Mouse (Mus musculus) bone marrow macrophage, adult 2 months (primary cell): ENCODE data around the gene Zic5. TPM values are rescaled to one million over a fixed set of nuclear protein-coding genes. Genes with fewer than 3 reads are reported as not detected.
"Not testable (repeated sequence)": the region's sequence is repeated elsewhere in the genome, so short reads cannot be mapped to it uniquely, and the experiment has no call there.

Source experiments
- H3K27ac ChIP-seq: 2 replicates; pipeline ENCODE4 v1.5.1; 2012; ENCODE audit warnings: low read depth, low read length; ENCODE audit not compliant: insufficient read depth
- H3K4me1 ChIP-seq: 2 replicates; pipeline ENCODE4 v1.6.1; 2012; ENCODE audit warnings: low read length; ENCODE audit not compliant: control insufficient read depth, insufficient read depth
- H3K4me3 ChIP-seq: 2 replicates; pipeline ENCODE4 v1.5.1; 2012; ENCODE audit warnings: mild to moderate bottlenecking, low read length, moderate library complexity; ENCODE audit not compliant: insufficient read depth
- CTCF ChIP-seq: IDR thresholded peaks from 2 replicates; pipeline ENCODE4 v1.5.1; 2012; ENCODE audit warnings: low read depth, mild to moderate bottlenecking, low read length, moderate library complexity
- POLR2A ChIP-seq: IDR thresholded peaks from 2 replicates; pipeline ENCODE4 v1.6.1; 2012; ENCODE audit warnings: mild to moderate bottlenecking, low read depth, low read length, borderline replicate concordance
- polyA plus RNA-seq: library from polyadenylated mRNA; stranded (reverse); fragments of >200 nt; gene quantifications from 2 replicates; pipeline ENCODE4 v1.2.4, GENCODE M21; 2012; ENCODE audit not compliant: missing spikeins, insufficient read depth, insufficient read length

Zic5 gene
- polyA plus RNA-seq, 1 experiment = not detected

GRCm38 (mm10) chr14:122465931-122466490 lies 534 bp upstream of the Zic5 start:
- H3K27ac ChIP-seq = no peak overlapping the region
- H3K4me1 ChIP-seq = no peaks in the 10 kb centered on the region
- TF ChIP-seq CTCF = no peak
- no peak for TF ChIP-seq POLR2A
- no peak overlapping the region for H3K4me3 ChIP-seq

DNA sequence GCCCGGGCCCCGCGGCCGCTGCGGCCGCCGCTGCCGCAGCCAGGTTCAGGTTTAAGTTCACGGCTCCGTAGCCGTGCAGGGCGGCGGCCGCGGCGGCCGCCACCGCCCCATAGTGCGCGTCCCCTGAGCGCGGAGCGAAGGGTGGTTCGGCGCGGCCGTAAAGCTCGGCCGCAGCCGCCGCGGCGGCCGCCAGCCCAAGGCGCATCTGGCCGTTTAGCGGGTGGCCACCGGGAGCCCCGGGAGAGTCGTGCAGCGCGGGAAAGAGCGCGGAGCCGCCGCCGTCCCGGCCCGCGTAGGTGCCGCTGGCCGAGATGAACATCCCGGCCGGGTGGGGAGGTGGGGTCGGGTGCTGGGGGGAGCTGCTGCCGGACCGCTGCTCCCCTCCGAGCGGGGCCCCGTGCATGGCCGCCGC lies 1.1 kb downstream of the Zic5 start:
- Histone ChIP-seq H3K4me3 (peak overlapping the region; percentile 57), H3K27ac (no peak overlapping the region), H3K4me1 (no peaks in the 10 kb centered on the region)
- TF ChIP-seq POLR2A = no peak
- TF ChIP-seq CTCF = no peak

- H3K27ac ChIP-seq, H3K4me1 ChIP-seq: not testable (repeated sequence)
- peak overlapping the region; percentile 57 for H3K4me3 ChIP-seq
These were observed 1.6 kb downstream of the Zic5 start for GRCm38 (mm10) chr14:122463734-122464341.

GRCm38 (mm10) chr14:122463080-122463691 lies 2.3 kb downstream of the Zic5 start:
- TF ChIP-seq POLR2A (no peak), CTCF (no peak)
- no peaks in the 10 kb centered on the region for H3K4me1 ChIP-seq
- no peak overlapping the region for H3K27ac ChIP-seq
- peak overlapping the region; percentile 57 for H3K4me3 ChIP-seq

DNA sequence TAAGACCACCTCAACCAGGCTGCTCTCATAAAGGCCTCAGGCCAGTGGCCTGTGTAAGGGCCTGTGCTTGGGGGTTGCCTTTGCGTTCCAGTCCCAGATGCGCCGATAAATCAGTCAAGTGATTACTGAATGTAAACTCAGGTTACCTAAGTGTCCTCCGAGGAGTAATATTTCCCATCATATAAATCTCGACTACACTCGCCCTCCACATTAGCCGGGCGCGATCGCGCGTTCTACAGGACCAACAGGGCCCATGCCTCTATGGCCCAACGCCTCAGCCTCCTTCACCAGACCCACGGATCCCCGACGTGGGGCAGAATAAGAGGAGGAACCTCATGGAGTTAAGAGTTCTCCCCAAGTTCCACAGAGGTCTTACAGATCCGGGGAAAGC lies 2.8 kb downstream of the Zic5 start:
- TF ChIP-seq CTCF (no peak), POLR2A (no peak)
- Histone ChIP-seq H3K4me1 (no peaks in the 10 kb centered on the region), H3K4me3 (no peak overlapping the region), H3K27ac (no peak overlapping the region)

DNA sequence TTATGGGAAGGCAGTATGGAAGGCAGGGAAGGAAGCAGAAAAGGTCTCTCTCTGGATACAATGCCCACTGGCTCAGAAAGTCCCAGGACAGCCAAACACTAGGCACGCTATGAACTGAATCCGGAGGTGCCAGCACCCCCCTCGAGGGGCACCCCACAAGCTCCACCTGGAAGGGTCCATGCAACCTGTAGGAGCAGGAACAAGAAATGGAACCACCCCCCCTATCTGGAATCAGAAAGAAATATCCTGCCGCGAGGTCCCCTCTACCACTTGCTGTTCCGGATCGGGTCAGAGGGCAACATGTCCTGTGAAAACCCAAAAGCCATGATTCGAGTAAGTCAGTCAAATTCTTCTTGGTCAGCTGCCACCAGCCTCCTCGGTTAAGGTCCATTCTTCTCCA lies 3.5 kb downstream of the Zic5 start:
- Histone ChIP-seq H3K4me1 (no peaks in the 10 kb centered on the region), H3K4me3 (no peak overlapping the region), H3K27ac (no peak overlapping the region)
- no peak for TF ChIP-seq CTCF
- no peak for TF ChIP-seq POLR2A

DNA sequence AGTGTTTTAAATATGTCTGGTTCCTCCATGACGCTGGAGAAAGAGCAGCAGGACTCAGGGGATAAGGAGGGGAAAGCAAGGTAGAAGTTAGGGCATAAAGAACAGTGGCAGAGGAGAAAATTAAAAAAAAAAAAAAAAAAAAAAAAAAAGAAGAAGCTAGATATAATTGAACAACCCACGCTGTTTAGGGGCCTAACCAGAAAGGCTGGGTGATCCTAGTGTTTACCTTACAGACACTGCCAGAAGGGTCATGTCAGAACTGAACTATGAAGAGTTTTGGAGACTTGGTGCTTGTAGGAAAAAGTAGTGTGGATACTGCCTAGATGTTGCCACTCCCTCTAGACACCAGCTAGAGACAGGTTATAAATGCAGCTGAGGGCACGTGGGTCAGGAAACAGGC lies 4.0 kb downstream of the Zic5 start:
- H3K27ac ChIP-seq = no peak overlapping the region
- H3K4me3 ChIP-seq = no peak overlapping the region
- no peaks in the 10 kb centered on the region for H3K4me1 ChIP-seq
- TF ChIP-seq POLR2A (no peak), CTCF (no peak)

DNA sequence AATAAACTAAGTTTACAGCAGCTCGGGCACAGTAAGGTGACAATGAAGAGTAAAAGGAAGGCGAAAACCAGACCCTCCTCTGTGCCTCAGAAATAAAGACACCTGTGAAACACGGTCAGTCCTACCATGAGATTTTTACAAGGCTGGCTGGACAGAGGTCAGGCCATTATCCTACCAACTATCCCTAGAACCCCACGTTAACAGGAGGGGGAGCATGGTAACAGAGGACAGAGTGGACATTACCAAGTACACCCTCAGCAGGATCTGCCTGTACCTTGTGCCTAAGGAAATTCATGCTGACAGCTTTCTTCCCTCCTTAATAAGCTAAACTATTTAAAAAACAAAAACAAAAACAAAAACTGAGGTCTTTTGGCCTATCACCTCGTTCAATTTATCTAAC lies 5.3 kb downstream of the Zic5 start:
- Histone ChIP-seq H3K27ac (no peak overlapping the region), H3K4me3 (no peak overlapping the region), H3K4me1 (no peaks in the 10 kb centered on the region)
- no peak for TF ChIP-seq CTCF
- TF ChIP-seq POLR2A = no peak

- H3K4me3 ChIP-seq = no peak overlapping the region
- H3K27ac ChIP-seq = no peak overlapping the region
- TF ChIP-seq CTCF (no peak), POLR2A (no peak)
- H3K4me1 ChIP-seq = no peaks in the 10 kb centered on the region
These were observed 5.7 kb downstream of the Zic5 start for GRCm38 (mm10) chr14:122459776-122460175.

DNA sequence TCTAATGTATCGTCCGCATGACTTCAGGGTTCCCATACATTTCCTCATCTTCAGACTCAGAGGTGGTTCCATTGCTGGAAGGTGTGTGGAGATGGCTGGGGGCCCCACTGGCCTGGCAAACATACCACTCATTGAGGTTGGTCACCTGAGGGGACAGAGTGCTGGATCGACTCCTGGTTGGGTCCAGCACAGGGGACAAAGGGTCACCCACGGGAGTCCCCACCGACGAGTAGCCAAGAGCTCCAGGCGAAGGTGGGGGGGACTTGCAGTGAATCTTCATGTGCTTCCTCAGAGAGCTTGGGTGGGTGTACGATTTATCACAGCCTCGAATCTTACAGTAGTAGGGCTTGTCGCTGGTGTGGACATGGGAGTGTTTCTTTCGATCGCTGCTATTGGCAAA lies 6.1 kb downstream of the Zic5 start:
- H3K4me1 ChIP-seq, H3K27ac ChIP-seq, H3K4me3 ChIP-seq: not testable (repeated sequence)
